Mouse (Mus musculus): ENCODE measurements at regions not wholly inside any gene's neighbourhood (a gene's known extent, or its start where the extent isn't known, plus 50 kb on each side); places are given as distances from the start of the nearest gene placed in this dataset.

DNA sequence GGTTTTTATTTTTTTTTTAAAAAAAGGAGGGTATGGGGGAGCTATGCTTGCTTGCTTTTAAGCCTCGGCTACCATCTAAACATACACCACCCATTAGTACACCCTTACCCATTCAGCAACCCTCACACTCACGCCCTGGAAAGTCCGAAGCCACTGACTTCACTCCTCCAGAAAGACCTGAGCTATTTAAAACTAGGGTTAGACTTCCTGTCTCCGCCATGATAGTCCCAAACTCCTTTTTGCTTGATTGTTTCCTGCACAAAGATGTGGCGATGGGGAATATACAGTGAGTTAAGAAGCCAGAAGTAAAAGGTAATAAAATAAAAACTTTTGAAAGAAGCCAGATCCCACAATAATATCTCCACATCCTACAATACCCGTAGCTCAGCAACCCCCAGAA, 92.6 kb downstream of the A730009L09Rik start:
- TF ChIP-seq CTCF (IDR thresholded peaks at IDR 0.05; ENCODE audit: low read depth) (no peak), EP300 (IDR thresholded peaks at IDR 0.05; ENCODE audit: low read depth) (no peak)

Measured in liver, embryonic 14.5 days (tissue).